Mouse (Mus musculus): Measurements from ENCODE around the gene Arhgef12.

DNA sequence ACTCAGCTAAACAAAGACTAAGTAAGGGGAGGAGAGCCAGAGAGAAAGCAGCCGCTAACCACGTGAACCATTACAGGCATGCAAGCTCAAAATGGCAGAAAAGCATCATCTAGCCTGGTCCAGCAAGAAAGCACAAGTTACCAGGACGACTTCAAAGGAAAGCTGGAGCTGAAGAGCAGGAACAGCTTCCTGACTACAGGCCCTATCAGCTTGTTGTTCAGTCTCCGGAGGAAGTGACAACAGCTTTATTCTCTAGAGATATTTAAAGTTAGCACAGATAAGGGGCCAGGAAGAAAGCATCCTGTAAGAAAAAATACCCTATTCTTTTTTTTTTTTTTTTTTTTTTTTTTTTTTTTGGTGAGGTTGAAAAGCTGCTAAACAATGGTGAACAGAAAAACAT is 8.1 kb downstream of the Arhgef12 start:
- TF ChIP-seq CTCF (IDR thresholded peaks at IDR 0.05; ENCODE audit: low read depth): no peak
- no peak for TF ChIP-seq EP300 (optimal IDR thresholded peaks at IDR 0.05)
